Mouse (Mus musculus): ENCODE data around the gene Mx1.

The Mx1 gene

GRCm38 (mm10) chr16:97462481-97463181 is at the start of gene Mx1:
TSS of gene Mx1 (minus strand) at chr16:97462907.
- DNase-seq, result no peak

DNA sequence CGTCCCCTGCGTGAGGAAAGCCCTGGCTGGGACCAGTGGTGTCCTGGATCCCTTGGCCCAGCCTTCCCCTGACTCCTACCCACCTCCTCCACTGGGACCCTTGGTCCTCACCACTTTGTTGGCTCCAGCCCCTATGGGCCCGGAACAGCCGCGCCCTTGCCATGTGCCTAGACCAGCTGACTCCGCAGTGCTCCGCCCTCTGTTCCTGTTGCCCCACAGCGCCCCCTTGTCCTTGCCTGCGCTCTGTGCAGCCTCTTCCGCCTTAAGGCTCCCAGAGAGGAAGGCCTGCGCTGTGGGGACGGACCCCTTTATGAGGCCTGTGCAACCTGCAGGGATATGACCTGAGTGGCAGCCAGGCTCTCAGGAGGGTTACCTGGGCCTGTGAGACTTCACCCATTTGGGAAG is 49.6 kb upstream of the Mx1 start:
- no peak for DNase-seq

DNA sequence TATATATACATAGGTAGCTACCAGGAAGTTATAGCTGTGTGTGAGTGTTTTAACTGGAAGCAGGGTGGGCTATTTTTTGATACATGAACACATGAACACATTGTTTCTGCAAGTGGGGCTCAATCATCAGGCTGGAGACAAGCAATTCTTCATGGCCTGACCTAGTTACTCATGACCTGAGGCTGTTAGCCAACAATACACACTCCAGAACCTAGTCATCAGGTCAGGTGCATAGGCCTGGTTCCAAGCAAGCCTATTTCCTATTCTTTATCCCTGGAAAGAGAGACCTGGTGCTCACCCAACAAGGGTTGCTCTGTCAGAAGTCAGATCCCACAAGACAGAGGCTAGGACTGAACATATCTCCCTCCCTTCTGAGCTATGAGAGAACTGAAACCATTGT is 48.8 kb upstream of the Mx1 start:
- DNase-seq, result no peak

DNA sequence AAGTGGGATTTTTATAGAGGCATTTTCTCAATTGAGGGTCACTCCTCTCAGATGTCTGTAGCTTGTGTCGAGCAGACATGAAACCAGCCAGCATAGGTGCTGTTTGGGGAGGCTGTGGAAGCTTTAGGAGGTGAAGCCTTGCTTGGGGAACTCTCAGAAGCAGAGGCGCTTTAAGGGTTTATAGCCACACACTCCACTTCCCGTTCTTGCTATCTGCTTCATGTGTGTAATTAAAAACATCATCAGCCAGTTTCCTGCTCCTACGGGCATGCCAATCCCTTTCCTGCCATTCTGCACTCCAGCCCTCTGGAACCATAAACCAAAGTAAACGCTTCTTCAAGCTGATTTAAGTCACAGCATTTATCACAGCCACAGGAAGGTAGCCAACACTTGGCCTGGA is 48.1 kb upstream of the Mx1 start:
- no peak for DNase-seq

GRCm38 (mm10) chr16:97507783-97508182 is 45.1 kb upstream of the Mx1 start:
- no peak for DNase-seq

DNA sequence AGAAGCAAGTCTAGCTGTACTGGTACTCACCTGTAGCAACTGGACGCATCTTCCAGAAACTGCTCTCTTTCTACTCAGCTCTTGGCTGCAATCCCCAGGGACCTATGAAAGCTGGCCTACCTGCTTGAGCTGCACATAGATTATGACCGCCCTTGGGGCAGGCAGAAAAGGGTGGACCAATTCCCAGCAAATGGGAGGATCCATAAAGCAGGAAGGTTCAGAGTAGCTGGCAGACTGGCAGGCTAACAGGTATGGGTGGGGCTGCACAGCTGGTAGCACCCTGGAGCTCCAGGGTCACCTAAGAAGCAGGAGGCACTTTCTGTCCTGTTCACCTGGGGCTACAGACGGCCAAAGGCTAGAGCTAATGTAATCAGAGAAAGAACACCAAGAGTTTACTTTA is 42.1 kb upstream of the Mx1 start:
- DNase-seq, result no peak

- DNase-seq, result no peak
Observed at GRCm38 (mm10) chr16:97503849-97504248, 41.1 kb upstream of the Mx1 start.

DNA sequence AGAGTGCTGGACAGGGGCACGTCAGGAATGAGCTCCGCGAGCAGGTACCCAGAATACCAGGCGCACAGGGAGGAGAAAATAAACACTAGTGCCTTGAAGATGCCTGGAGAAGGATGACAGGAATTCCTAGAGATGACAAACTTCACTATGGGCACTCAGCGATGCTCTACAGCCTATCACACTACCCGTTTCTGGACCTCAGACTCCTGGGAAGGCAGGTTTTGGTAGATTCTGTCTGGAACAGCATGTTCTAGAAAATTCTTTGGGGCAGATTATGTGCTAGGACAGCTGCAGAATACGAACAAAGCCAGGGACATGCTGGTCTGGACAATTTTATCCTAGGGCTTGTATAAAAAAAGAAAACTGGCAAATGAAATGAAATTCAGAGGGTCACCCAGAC is 38.2 kb upstream of the Mx1 start:
- DNase-seq, result no peak

DNA sequence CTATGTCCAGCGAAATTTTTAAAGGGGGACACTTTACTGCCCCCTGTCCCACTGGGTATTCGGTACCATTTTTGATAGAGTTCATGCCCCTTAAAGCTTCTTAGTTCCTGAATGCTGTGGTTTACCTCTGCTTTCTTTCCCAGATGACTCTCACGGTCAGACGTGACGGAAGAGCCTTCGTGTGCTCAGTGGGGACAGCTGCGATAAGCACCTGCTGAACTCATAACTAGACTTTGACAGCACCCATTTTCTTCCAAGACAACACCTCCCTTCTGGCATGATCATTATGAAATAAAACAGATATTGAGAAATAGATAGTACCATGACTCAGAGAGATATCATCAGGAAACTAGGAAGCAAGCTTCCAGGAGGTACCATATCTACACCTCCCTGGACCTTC is 36.7 kb upstream of the Mx1 start:
- no peak for DNase-seq

GRCm38 (mm10) chr16:97498139-97498538 is 35.4 kb upstream of the Mx1 start:
- DNase-seq, result no peak

DNA sequence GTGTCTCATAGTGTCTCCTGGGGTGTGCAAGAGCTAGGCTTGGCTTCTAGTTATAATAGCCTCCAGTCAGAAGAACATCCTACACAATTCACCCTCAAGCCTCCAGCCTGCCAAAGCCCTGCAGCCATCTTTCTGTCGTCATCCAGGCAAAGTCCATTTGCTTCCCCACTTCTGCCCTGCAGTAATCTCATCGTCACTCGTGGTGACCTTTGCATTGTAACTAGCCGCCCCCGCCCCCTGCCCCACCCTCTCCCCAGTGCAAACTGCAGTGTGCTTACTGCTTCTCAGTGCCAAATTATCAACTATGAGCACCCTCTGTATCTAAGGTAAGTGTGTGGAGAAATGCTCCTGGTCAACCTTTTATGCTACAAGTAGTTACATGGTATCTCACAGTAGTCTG is 35.0 kb upstream of the Mx1 start:
- no peak for DNase-seq

GRCm38 (mm10) chr16:97496026-97496425 is 33.3 kb upstream of the Mx1 start:
- no peak for DNase-seq

DNA sequence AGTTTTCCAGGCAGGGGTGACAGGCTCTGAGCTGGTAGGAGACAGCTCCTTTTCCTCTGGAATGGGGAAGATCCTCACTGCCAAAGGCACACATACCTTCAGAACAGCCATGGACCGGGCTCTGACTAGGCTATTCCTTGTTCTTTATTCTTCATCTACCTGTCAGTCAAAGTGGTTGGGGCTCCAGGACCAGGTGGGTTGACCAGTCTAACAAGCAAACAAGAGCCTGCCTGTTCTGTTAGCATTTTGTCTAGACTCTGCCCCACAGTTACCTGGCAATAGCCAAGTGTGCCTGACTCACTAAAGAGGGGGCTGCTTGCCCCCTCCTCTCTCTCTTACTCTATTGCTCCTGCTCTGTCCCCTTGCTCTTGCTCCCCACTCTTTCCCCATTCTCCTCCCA is 29.7 kb upstream of the Mx1 start:
- no peak for DNase-seq

- DNase-seq, result no peak
Observed at GRCm38 (mm10) chr16:97478655-97479054, 15.9 kb upstream of the Mx1 start.

DNA sequence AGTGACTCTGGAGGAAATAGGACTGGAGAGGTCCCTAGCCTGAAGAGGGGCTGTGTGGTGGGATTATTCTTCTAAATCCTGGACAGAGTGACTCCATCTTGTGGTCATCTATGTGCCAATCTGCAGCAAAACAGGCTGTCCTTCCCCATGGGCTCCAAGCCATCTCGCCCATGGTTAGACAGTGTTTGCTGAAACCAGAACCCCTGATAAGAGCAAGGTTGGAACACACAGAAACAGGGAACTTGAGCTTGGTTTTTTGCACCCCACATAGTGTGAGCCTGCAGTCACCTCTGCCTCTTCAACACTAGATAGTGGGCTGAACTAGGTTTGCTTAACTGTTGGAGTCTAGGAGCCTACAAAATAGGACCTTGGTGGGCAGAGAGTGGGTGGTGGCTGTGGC is 13.8 kb upstream of the Mx1 start:
- DNase-seq, result no peak

GRCm38 (mm10) chr16:97475581-97475980 is 12.9 kb upstream of the Mx1 start:
- no peak for DNase-seq

DNA sequence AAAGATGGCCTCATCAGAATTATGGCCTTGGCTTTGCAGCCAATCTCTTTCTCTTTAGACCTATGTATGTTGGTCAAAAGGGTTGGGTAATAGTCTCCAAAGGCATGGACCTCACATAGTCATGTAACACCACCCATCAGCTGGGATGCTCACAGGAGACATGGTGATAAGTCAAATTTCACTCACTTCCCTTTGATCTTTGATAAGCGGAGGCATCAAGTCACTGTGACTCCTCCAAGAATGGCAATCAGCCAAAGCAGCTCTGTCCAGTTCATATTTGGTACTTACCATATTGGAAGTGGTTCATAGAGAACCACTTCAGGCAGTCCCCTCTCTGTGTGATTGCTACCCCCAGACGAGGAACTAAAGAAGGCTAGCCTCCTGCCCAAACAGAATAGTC is 12.0 kb upstream of the Mx1 start:
- no peak for DNase-seq

DNA sequence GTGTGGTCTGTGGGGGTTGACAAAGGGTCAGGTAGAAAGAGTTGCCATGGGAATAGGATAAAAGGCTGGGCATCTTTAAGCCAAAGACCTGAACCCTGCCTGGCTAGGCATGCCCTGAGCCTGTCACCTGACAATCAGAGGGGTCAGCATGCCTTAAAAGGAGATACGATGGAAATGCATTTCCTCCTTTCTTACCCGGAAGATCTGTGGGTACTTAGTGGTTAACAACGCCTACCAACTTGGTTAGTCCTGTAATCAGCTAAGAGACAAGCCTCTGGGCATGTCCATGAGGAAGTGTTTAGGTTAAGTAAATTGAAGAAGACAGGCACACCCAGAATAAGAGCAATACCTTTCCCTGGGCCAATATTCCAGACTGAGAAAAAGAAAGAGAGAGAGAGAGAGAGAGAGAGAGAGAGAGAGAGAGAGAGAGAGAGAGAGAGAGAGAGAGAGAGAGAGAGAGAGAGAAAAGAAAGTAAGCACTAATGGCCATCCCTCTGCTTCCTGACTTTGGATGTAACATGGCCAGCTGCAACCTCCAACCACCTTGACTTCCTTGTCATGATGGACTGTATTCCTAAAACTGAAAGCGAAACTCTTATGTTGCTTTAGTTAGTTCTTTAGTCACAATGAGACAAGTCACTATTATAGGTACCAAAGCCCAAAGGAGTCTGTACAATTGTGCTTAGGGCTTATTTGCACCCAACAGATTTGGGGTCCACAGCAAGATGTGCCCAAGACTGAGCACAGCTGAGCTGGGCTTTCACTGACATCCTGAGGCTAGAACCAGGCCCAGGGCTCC is 5.5 kb upstream of the Mx1 start:
- no peak for DNase-seq

GRCm38 (mm10) chr16:97467472-97467871 is 4.8 kb upstream of the Mx1 start:
- no peak for DNase-seq

DNA sequence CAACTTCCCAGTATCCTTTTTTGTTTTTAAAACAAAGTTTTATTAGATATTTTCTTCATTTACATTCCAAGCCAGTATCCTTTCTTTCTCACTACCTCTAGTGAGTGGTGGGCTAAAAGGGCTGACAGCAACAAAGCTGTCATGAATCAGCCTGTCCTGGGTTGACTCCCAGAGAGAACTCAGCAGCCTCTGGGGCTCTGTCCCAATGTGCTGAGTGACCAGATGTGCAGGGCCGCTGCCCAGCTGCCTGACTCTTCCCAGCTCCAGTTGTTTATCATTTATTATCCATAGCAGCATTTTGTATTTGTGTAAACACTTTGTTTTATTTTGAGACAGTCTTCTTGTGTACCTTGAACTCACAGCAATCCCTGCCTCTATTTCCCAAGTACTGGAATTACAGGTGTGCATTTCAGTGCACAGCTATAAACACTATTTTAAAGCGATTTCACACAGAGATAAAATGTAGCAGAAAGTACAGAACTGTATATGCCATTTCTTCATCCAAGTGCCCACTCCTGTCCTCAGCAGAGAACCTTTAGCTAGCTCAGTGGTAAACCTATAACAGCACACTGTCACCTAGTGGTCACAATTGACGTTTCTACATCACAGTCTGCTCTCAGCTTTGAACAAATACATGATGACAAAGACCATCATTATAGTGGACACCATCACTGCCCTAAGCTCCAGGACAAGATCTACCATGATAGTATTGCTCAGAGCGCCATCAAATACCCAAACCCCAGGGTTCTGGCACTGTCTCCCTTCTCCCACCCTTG is 3.7 kb upstream of the Mx1 start:
- DNase-seq, result no peak

DNA sequence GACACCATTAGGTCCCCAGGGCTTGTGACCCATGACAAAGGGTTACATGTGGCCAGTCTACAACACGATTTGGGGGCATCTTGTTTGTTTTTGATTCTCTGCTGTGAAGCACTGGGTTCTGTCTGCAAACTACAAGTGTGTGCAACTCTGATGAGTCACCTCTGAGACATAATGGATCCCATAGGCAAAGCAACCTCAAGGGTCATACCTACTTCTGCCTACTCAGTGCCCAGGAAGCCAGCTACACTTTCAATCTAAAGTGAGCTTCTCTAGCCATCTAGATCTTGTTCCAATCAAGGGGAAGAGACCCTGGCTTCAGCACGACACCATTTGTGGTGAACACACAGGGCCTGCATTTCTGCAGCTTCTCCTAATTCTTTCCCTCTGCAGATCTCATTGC is 1.4 kb downstream of the Mx1 start:
- DNase-seq, result no peak

DNA sequence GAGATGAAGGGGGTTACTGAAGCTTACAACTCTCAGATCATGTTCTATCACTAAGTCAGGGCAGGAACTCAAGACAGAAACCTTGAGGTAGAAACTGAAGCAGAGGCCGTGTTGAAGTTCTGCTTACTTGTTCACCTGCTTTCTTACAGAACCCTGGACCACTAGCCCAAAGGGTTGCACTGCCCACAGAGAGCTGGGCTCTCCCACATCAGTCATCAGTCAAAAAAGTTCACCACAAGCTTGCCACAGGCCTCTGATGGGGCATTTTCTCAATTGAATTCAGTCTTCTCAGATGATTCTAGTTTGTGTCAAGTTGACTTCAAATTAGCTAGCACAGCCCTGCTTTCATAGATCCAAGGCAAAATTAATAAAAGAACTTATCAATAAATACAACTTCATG is 2.9 kb downstream of the Mx1 start:
- DNase-seq, result no peak

GRCm38 (mm10) chr16:97447386-97447785 is 15.3 kb downstream of the Mx1 start:
- no peak for DNase-seq
